ENCODE assay signal across 8 mouse cellular contexts in the genomic region with DNA sequence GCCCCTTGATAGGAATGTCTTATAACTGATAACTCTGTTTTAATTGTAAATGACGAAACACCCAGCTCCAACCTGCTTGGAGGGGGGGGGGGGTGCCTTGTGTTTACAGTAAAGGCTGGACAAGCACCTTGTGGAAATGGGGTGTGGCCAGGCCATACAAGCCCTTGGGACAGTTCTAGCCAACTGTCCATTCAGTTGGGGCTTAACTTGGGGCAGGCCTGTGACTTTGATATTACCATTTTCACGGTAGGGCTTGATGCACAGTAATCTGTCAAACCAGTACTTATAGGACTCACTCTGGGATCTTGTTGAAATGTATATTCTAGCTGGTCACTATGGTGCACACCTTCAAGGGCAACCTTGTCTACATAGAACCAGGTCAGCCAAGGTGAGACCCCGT. TPM values are rescaled to one million over a fixed set of nuclear protein-coding genes. Genes with fewer than 3 reads are reported as not detected.
DNase-seq lines count a peak whose midpoint lies in the region; ATAC-seq and TF ChIP-seq lines count a peak whose summit lies in the region.
"Had no signal": no experiment of that assay in that cellular context is flagged by ENCODE, and none has a peak within 500 bp of the region (broad histone marks: within the 10 kb centered on the region; RNA-seq: fewer than 3 reads in every experiment).

No protein-coding gene starts in this region.

- no peak for TF ChIP-seq CTCF in thymus, adult 2 months (IDR thresholded peaks at IDR 0.05; ENCODE audit: borderline replicate concordance, control insufficient read depth, extremely low read depth, insufficient read depth, low read length, poor library complexity)

- H3K9me3 ChIP-seq in neural tube, embryonic 11.5 days (ENCODE audit: control insufficient read depth, low read length), result no peaks in the 10 kb centered on the region
- no peaks in the 10 kb centered on the region for H3K9me3 ChIP-seq in forebrain, embryonic 15.5 days
- no peaks in the 10 kb centered on the region for H3K9me3 ChIP-seq in limb, embryonic 15.5 days
- H3K9me3 ChIP-seq in stomach, embryonic 16.5 days (replicated peaks; ENCODE audit: control insufficient read depth, low read length), result no peaks in the 10 kb centered on the region

- peak overlapping the region; percentile 70 for H3K4me2 ChIP-seq in neural tube, embryonic 11.5 days (ENCODE audit: low read depth)
- peak overlapping the region; percentile 55; the same call in 1 of the 2 replicates for H3K4me2 ChIP-seq in forebrain, embryonic 15.5 days (replicated peaks)
- H3K4me2 ChIP-seq in limb, embryonic 15.5 days, result peak overlapping the region; percentile 68; the same call in 1 of the 2 replicates
- peak overlapping the region; percentile 71 for H3K4me2 ChIP-seq in stomach, embryonic 16.5 days (ENCODE audit: low read depth, low read length)

- no peaks in the 10 kb centered on the region for H3K27me3 ChIP-seq in neural tube, embryonic 11.5 days (ENCODE audit: control insufficient read depth, insufficient read depth, low read length)
- H3K27me3 ChIP-seq in forebrain, embryonic 15.5 days, result no peaks in the 10 kb centered on the region
- no peaks in the 10 kb centered on the region for H3K27me3 ChIP-seq in limb, embryonic 15.5 days
- no peaks in the 10 kb centered on the region for H3K27me3 ChIP-seq in stomach, embryonic 16.5 days (ENCODE audit: control insufficient read depth, insufficient read depth, low read length)
- H3K27me3 ChIP-seq in thymus, adult 2 months (ENCODE audit: control insufficient read depth, insufficient read depth, low read length), result no peaks in the 10 kb centered on the region

- no peak for TF ChIP-seq POLR2A in thymus, adult 2 months (IDR thresholded peaks at IDR 0.05; ENCODE audit: control insufficient read depth, extremely low read depth, insufficient read depth, low read length, poor library complexity)

- WGBS in neural tube, embryonic 11.5 days, result 86% methylated on average over 3 of the region's 3 CpGs
- WGBS in forebrain, embryonic 15.5 days, result 91% methylated on average over 3 of the region's 3 CpGs
- 93% methylated on average over 3 of the region's 3 CpGs for WGBS in limb, embryonic 15.5 days
- 85% methylated on average over 3 of the region's 3 CpGs for WGBS in stomach, embryonic 16.5 days
- 85% methylated on average over 3 of the region's 3 CpGs for WGBS in thymus, adult 2 months

- no peaks in the 10 kb centered on the region for H3K36me3 ChIP-seq in neural tube, embryonic 11.5 days (ENCODE audit: control insufficient read depth, insufficient read depth, low read length)
- H3K36me3 ChIP-seq in forebrain, embryonic 15.5 days, result peaks cover 21% of the 10 kb centered on the region; the same call in 1 of the 2 replicates
- H3K36me3 ChIP-seq in limb, embryonic 15.5 days, result peaks cover 33% of the 10 kb centered on the region
- peaks cover 5% of the 10 kb centered on the region; the same call in 1 of the 2 replicates for H3K36me3 ChIP-seq in stomach, embryonic 16.5 days (ENCODE audit: control insufficient read depth, insufficient read depth, low read length)
- H3K36me3 ChIP-seq in thymus, adult 2 months (ENCODE audit: control insufficient read depth, insufficient read depth, low read length), result 0 out of 2 replicates have a peak, but pooled peaks cover 3% of the 10 kb centered on the region

- no peak for DNase-seq in neural tube, embryonic 11.5 days (ENCODE audit: low spot score)
- no peak for DNase-seq in neural tube, embryonic 10.5 days (ENCODE audit: extremely low spot score, low spot score)
- no peak for DNase-seq in thymus, adult 2 months
- no peak for DNase-seq in layer of hippocampus, adult 18-20 months (ENCODE audit: low spot score in 2 of 2)
- DNase-seq: adrenal gland, adult 2 months had no signal

- H3K4me1 ChIP-seq in neural tube, embryonic 11.5 days (ENCODE audit: control insufficient read depth, insufficient read depth, low read length), result peaks cover 9% of the 10 kb centered on the region
- H3K4me1 ChIP-seq in forebrain, embryonic 15.5 days, result peaks cover 18% of the 10 kb centered on the region
- peaks cover 19% of the 10 kb centered on the region for H3K4me1 ChIP-seq in limb, embryonic 15.5 days
- peaks cover 24% of the 10 kb centered on the region for H3K4me1 ChIP-seq in stomach, embryonic 16.5 days (ENCODE audit: control insufficient read depth, insufficient read depth, low read length)
- peaks cover 18% of the 10 kb centered on the region for H3K4me1 ChIP-seq in thymus, adult 2 months (replicated peaks; ENCODE audit: control insufficient read depth, insufficient read depth, low read length)

- H3K27ac ChIP-seq in neural tube, embryonic 11.5 days (ENCODE audit: low read depth, low read length), result no peak overlapping the region
- H3K27ac ChIP-seq in forebrain, embryonic 15.5 days (replicated peaks), result 0 out of 2 replicates have a peak overlapping the region, but pooled peaks have one; percentile 97
- H3K27ac ChIP-seq in limb, embryonic 15.5 days, result peak overlapping the region; percentile 90
- peak overlapping the region; percentile 96 for H3K27ac ChIP-seq in stomach, embryonic 16.5 days (ENCODE audit: low read length)
- no peak overlapping the region for H3K27ac ChIP-seq in thymus, adult 2 months (ENCODE audit: control insufficient read depth, insufficient read depth, low read length)

- H3K4me3 ChIP-seq in neural tube, embryonic 11.5 days (ENCODE audit: low read depth, low read length), result no peak overlapping the region
- H3K4me3 ChIP-seq in forebrain, embryonic 15.5 days, result no peak overlapping the region
- peak overlapping the region; percentile 43 for H3K4me3 ChIP-seq in limb, embryonic 15.5 days
- peak overlapping the region; percentile 48 for H3K4me3 ChIP-seq in stomach, embryonic 16.5 days (replicated peaks; ENCODE audit: low read length)
- H3K4me3 ChIP-seq in thymus, adult 2 months (ENCODE audit: control insufficient read depth, insufficient read depth, low read length), result no peak overlapping the region

- ATAC-seq in neural tube, embryonic 11.5 days (ENCODE audit: insufficient read depth, low FRiP score, low TSS enrichment), result no peak
- no peak for ATAC-seq in forebrain, embryonic 15.5 days (replicated peaks)
- no peak for ATAC-seq in limb, embryonic 15.5 days (ENCODE audit: insufficient number of reproducible peaks, low FRiP score, low TSS enrichment, low read depth)
- no peak for ATAC-seq in stomach, embryonic 16.5 days (ENCODE audit: insufficient read depth, low FRiP score)

- H3K9ac ChIP-seq in neural tube, embryonic 11.5 days (ENCODE audit: low read length), result peak overlapping the region; percentile 58; the same call in 1 of the 2 replicates
- H3K9ac ChIP-seq in forebrain, embryonic 15.5 days (replicated peaks), result no peak overlapping the region
- H3K9ac ChIP-seq in limb, embryonic 15.5 days, result 0 out of 2 replicates have a peak overlapping the region, but pooled peaks have one; percentile 39
- H3K9ac ChIP-seq in stomach, embryonic 16.5 days (ENCODE audit: low read length), result peak overlapping the region; percentile 75

RNA-seq across cellular contexts. Expression of gene C87436, which starts 33.1 kb away (rescaled TPM):
- 21.0 and 24.1 TPM in 2 replicates for polyA plus RNA-seq in neural tube, embryonic 11.5 days (2014; fragmentation: Nextera tagmentation; extraction: Ambion mirVana)
- polyA plus RNA-seq in forebrain, embryonic 15.5 days (2015; fragmentation: Nextera tagmentation; extraction: Ambion mirVana), result 33.2 and 35.3 TPM in 2 replicates
- 22.9 and 24.5 TPM in 2 replicates for polyA plus RNA-seq in limb, embryonic 15.5 days (2015; fragmentation: Nextera tagmentation; extraction: Ambion mirVana)
- 23.0 and 23.4 TPM in 2 replicates for polyA plus RNA-seq in stomach, embryonic 16.5 days (2015; fragmentation: Nextera tagmentation; extraction: Ambion mirVana)
- polyA plus RNA-seq in thymus, adult 2 months (2012; rRNA removed), result 14.9 and 16.6 TPM in 2 replicates
- 10 to 100 TPM; 17.5 to 17.8 TPM for total RNA-seq in layer of hippocampus, adult 18-20 months (2021)

RNA-seq across cellular contexts. Expression of gene Gm44790, which starts 44.9 kb away (rescaled TPM):
- polyA plus RNA-seq in neural tube, embryonic 11.5 days (2014; fragmentation: Nextera tagmentation; extraction: Ambion mirVana), result not detected in 2 replicates
- polyA plus RNA-seq in forebrain, embryonic 15.5 days (2015; fragmentation: Nextera tagmentation; extraction: Ambion mirVana), result not detected in 2 replicates
- 0.42 TPM in 1 of 2 replicates, not detected in the other for polyA plus RNA-seq in limb, embryonic 15.5 days (2015; fragmentation: Nextera tagmentation; extraction: Ambion mirVana)
- not detected in 2 replicates for polyA plus RNA-seq in stomach, embryonic 16.5 days (2015; fragmentation: Nextera tagmentation; extraction: Ambion mirVana)
- 32.3 and 32.5 TPM in 2 replicates for polyA plus RNA-seq in thymus, adult 2 months (2012; rRNA removed)
- 1 to 10 TPM in 1 of 2 experiments, under 1 TPM in 1; 0.84 to 2.8 TPM for total RNA-seq in layer of hippocampus, adult 18-20 months (2021)

RNA-seq across cellular contexts. Expression of gene Pcbp1, which starts 54.8 kb away (rescaled TPM):
- 518 and 536 TPM in 2 replicates for polyA plus RNA-seq in neural tube, embryonic 11.5 days (2014; fragmentation: Nextera tagmentation; extraction: Ambion mirVana)
- polyA plus RNA-seq in forebrain, embryonic 15.5 days (2015; fragmentation: Nextera tagmentation; extraction: Ambion mirVana), result 409 and 412 TPM in 2 replicates
- polyA plus RNA-seq in limb, embryonic 15.5 days (2015; fragmentation: Nextera tagmentation; extraction: Ambion mirVana), result 456 and 462 TPM in 2 replicates
- polyA plus RNA-seq in stomach, embryonic 16.5 days (2015; fragmentation: Nextera tagmentation; extraction: Ambion mirVana), result 177 and 197 TPM in 2 replicates
- 291 and 363 TPM in 2 replicates for polyA plus RNA-seq in thymus, adult 2 months (2012; rRNA removed)
- total RNA-seq in layer of hippocampus, adult 18-20 months (2021), result 100 to 1,000 TPM; 197 to 204 TPM

Comparison
In these comparisons a context has a peak if more than half of its experiments do, and no peak if none do; other contexts are left out.
1. H3K27ac ChIP-seq: peak in forebrain, embryonic 15.5 days (single experiment), limb, embryonic 15.5 days (single experiment) and stomach, embryonic 16.5 days (single experiment); none in neural tube, embryonic 11.5 days (single experiment) and thymus, adult 2 months (single experiment).
2. H3K4me3 ChIP-seq: peak in limb, embryonic 15.5 days (single experiment) and stomach, embryonic 16.5 days (single experiment); none in neural tube, embryonic 11.5 days (single experiment), forebrain, embryonic 15.5 days (single experiment) and thymus, adult 2 months (single experiment).
3. RNA of gene Gm44790, which starts 44.9 kb away (polyA plus RNA-seq): 32.3 to 32.5 TPM in thymus, adult 2 months; 0.42 TPM in limb, embryonic 15.5 days, not detected in neural tube, embryonic 11.5 days, not detected in forebrain, embryonic 15.5 days and not detected in stomach, embryonic 16.5 days; every median in the first group is over 10 times any median in the second.
4. Peak in every context shown above with its lines, with median percentiles within 50 percentile points of each other: H3K4me2 ChIP-seq.